Mouse (Mus musculus) small intestine, adult 2 months (tissue): ENCODE data around the gene Gm6583.

Experiments used
- CTCF ChIP-seq: fragments of 200-500 bp; IDR thresholded peaks from 2 replicates; pipeline ENCODE4 v1.5.1; 2012; ENCODE audit warnings: low read depth, mild to moderate bottlenecking, control low read depth, inconsistent platforms, low read length, moderate library complexity, mixed read lengths; ENCODE audit not compliant: insufficient replicate concordance, insufficient read length; ENCODE audit errors: extremely low read depth
- POLR2A ChIP-seq: fragments of 200-500 bp; IDR thresholded peaks from 2 replicates; pipeline ENCODE4 v1.6.1; 2012; ENCODE audit warnings: low read depth, mild to moderate bottlenecking, control low read depth, inconsistent platforms, low read length, moderate library complexity

DNA sequence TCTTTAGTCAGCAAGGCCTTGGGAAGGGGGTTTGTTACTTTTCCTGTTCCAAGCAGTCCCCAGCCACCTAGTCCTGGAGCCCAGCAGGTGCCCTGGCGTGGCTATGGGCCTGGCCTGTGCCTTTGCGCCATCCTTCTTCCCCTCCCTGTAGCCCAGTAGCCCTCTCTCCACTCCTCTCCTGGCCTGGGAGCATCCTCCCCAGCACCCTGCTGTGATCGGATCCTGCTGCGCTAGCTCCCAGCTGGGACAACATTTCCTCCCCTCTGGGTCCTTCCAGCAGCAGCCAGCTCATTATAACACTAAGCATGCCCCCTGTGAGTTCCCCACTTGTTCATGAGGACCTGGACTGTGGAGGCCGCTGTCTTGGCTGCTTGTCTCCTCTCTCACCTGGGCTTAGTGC is 50.0 kb downstream of the Gm6583 start:
- TF ChIP-seq POLR2A (no peak), CTCF (no peak)
